Mouse (Mus musculus) MEL (cell line): ENCODE measurements at regions not wholly inside any gene's neighbourhood (a gene's known extent, or its start where the extent isn't known, plus 50 kb on each side); places are given as distances from the start of the nearest gene placed in this dataset.

Source experiments
- DNase-seq: peaks from one replicate; pipeline ENCODE4 v3.0.0; 2011; ENCODE audit warnings: low read depth, low spot score
- H3K27ac ChIP-seq: 2 replicates; pipeline ENCODE4 v1.5.1; 2012; ENCODE audit warnings: low read depth, mild to moderate bottlenecking, control low read depth, low read length, moderate library complexity; ENCODE audit not compliant: control insufficient read depth
- H3K27me3 ChIP-seq, 2 experiments: fragments of 150-350 bp in 1 of 2; sonication (generic) in 1 of 2; 2 replicates each; pipeline ENCODE4 v1.6.1; 2012; ENCODE audit warnings: low read length in 2 of 2, mild to moderate bottlenecking in 2 of 2, improper control_type of control experiment in 1 of 2, moderate library complexity in 1 of 2; ENCODE audit not compliant: insufficient read depth in 2 of 2, control insufficient read depth in 1 of 2
- H3K36me3 ChIP-seq, 2 experiments: 2 replicates each; pipeline ENCODE4 v1.6.1; 2012 to 2014; ENCODE audit warnings: low read length in 2 of 2, improper control_type of control experiment in 1 of 2, inconsistent platforms in 1 of 2, mild to moderate bottlenecking in 1 of 2; ENCODE audit not compliant: insufficient read depth in 2 of 2, control insufficient read depth in 1 of 2
- H3K4me1 ChIP-seq, 2 experiments: fragments of 150-350 bp in 1 of 2; sonication (generic) in 1 of 2; 2 replicates each; pipeline ENCODE4 v1.6.1; 2012; ENCODE audit warnings: low read length in 2 of 2, improper control_type of control experiment in 1 of 2, mild to moderate bottlenecking in 1 of 2; ENCODE audit not compliant: insufficient read depth in 2 of 2, control insufficient read depth in 1 of 2
- H3K4me3 ChIP-seq, 2 experiments: fragments of 150-350 bp in 1 of 2; sonication (generic) in 1 of 2; 2 replicates each; pipeline ENCODE4 v1.5.1; 2012; ENCODE audit warnings: low read depth in 2 of 2, low read length in 2 of 2, mild to moderate bottlenecking in 2 of 2, moderate library complexity in 2 of 2, control low read depth in 1 of 2, improper control_type of control experiment in 1 of 2; ENCODE audit not compliant: control insufficient read depth in 1 of 2, insufficient read depth in 1 of 2
- H3K79me2 ChIP-seq: 2 replicates; pipeline ENCODE4 v1.6.1; 2012; ENCODE audit warnings: mild to moderate bottlenecking, low read length, moderate library complexity; ENCODE audit not compliant: control insufficient read depth, poor library complexity, insufficient read depth
- H3K9ac ChIP-seq: 2 replicates; pipeline ENCODE4 v1.6.1; 2012; ENCODE audit warnings: low read depth, mild to moderate bottlenecking, control low read depth, low read length, moderate library complexity; ENCODE audit not compliant: control insufficient read depth, poor library complexity, severe bottlenecking
- H3K9me3 ChIP-seq: fragments of 150-350 bp; sonication (generic); replicated peaks from 2 replicates; pipeline ENCODE4 v1.6.1; 2012; ENCODE audit warnings: mild to moderate bottlenecking, low read length, improper control_type of control experiment, moderate library complexity; ENCODE audit not compliant: insufficient read depth
- CHD1 ChIP-seq: IDR thresholded peaks from 2 replicates; pipeline ENCODE4 v1.6.1; 2012; ENCODE audit warnings: low read depth, mild to moderate bottlenecking, inconsistent platforms, low read length, improper control_type of control experiment
- CTCF ChIP-seq, 3 experiments: IDR thresholded peaks in 2 of 3; conservative IDR thresholded peaks in 1 of 3; 2 replicates each; pipeline ENCODE4 v1.5.1; 2011 to 2012; ENCODE audit warnings: low read length in 3 of 3, low read depth in 2 of 3, mild to moderate bottlenecking in 2 of 3, improper control_type of control experiment in 1 of 3, inconsistent platforms in 1 of 3, mixed read lengths in 1 of 3, moderate library complexity in 1 of 3; ENCODE audit not compliant: control insufficient read depth in 1 of 3, insufficient read depth in 1 of 3, poor library complexity in 1 of 3, severe bottlenecking in 1 of 3
- E2F4 ChIP-seq: IDR thresholded peaks from 2 replicates; pipeline ENCODE4 v1.6.1; 2011; ENCODE audit warnings: low read depth, low read length, improper control_type of control experiment, borderline replicate concordance
- ELF1 ChIP-seq: IDR thresholded peaks from 2 replicates; pipeline ENCODE4 v1.6.1; 2014; ENCODE audit warnings: low read depth, mild to moderate bottlenecking, inconsistent platforms, low read length, improper control_type of control experiment, moderate library complexity
- EP300 ChIP-seq, 2 experiments: IDR thresholded peaks; 2 replicates each; pipeline ENCODE4 v1.6.1; 2011; ENCODE audit warnings: improper control_type of control experiment in 2 of 2, low read length in 2 of 2, low read depth in 1 of 2, mild to moderate bottlenecking in 1 of 2
- ETS1 ChIP-seq: IDR thresholded peaks from 2 replicates; pipeline ENCODE4 v1.6.1; 2012; ENCODE audit warnings: low read depth, mild to moderate bottlenecking, inconsistent platforms, low read length, improper control_type of control experiment, moderate library complexity
- GATA1 ChIP-seq: IDR thresholded peaks from 2 replicates; pipeline ENCODE4 v1.6.1; 2011; ENCODE audit warnings: low read depth, low read length, improper control_type of control experiment
- KAT2A ChIP-seq: conservative IDR thresholded peaks from 2 replicates; pipeline ENCODE4 v1.6.1; 2012; ENCODE audit warnings: low read depth, low read length, improper control_type of control experiment, inconsistent platforms
- MAFK ChIP-seq: IDR thresholded peaks from 2 replicates; pipeline ENCODE4 v1.6.1; 2011; ENCODE audit warnings: low read depth, mild to moderate bottlenecking, low read length, improper control_type of control experiment, borderline replicate concordance
- MAX ChIP-seq: IDR thresholded peaks from 2 replicates; pipeline ENCODE4 v1.6.1; 2011; ENCODE audit warnings: low read length, improper control_type of control experiment
- MAZ ChIP-seq: IDR thresholded peaks from 2 replicates; pipeline ENCODE4 v1.6.1; 2012; ENCODE audit warnings: low read depth, mild to moderate bottlenecking, inconsistent platforms, low read length, improper control_type of control experiment
- MXI1 ChIP-seq: IDR thresholded peaks from 2 replicates; pipeline ENCODE4 v1.6.1; 2011; ENCODE audit warnings: mild to moderate bottlenecking, low read depth, low read length, improper control_type of control experiment
- MYB ChIP-seq: IDR thresholded peaks from 2 replicates; pipeline ENCODE4 v1.6.1; 2011; ENCODE audit warnings: mild to moderate bottlenecking, low read depth, low read length, improper control_type of control experiment
- MYC ChIP-seq: IDR thresholded peaks from 2 replicates; pipeline ENCODE4 v1.6.1; 2011; ENCODE audit warnings: low read depth, mild to moderate bottlenecking, low read length, improper control_type of control experiment, moderate library complexity
- POLR2A ChIP-seq, 2 experiments: IDR thresholded peaks; 2 replicates each; pipeline ENCODE4 v1.6.1; 2011 to 2012; ENCODE audit warnings: low read length in 2 of 2, mild to moderate bottlenecking in 2 of 2, control low read depth in 1 of 2, improper control_type of control experiment in 1 of 2, low read depth in 1 of 2, moderate library complexity in 1 of 2; ENCODE audit not compliant: control insufficient read depth in 1 of 2, insufficient read depth in 1 of 2, poor library complexity in 1 of 2
- POLR2AphosphoS2 ChIP-seq: IDR thresholded peaks from 2 replicates; pipeline ENCODE4 v1.6.1; 2011; ENCODE audit warnings: low read length, improper control_type of control experiment
- POLR2AphosphoS5 ChIP-seq: IDR thresholded peaks from 2 replicates; pipeline ENCODE4 v1.6.1; 2012; ENCODE audit warnings: low read depth, borderline replicate concordance, mild to moderate bottlenecking, inconsistent platforms, low read length, moderate library complexity, mixed read lengths
- RCOR1 ChIP-seq: IDR thresholded peaks from 2 replicates; pipeline ENCODE4 v1.6.1; 2012; ENCODE audit warnings: low read depth, mild to moderate bottlenecking, inconsistent platforms, low read length, improper control_type of control experiment
- SMC3 ChIP-seq: IDR thresholded peaks from 2 replicates; pipeline ENCODE4 v1.6.1; 2011; ENCODE audit warnings: low read depth, low read length, improper control_type of control experiment
- TAL1 ChIP-seq: IDR thresholded peaks from 2 replicates; pipeline ENCODE4 v1.6.1; 2012; ENCODE audit warnings: mild to moderate bottlenecking, inconsistent platforms, low read length, moderate library complexity, mixed read lengths
- TBP ChIP-seq: IDR thresholded peaks from 2 replicates; pipeline ENCODE4 v1.8.0; 2011; ENCODE audit warnings: low read depth, low read length, improper control_type of control experiment
- TCF12 ChIP-seq: IDR thresholded peaks from 2 replicates; pipeline ENCODE4 v1.6.1; 2014; ENCODE audit warnings: low read depth, mild to moderate bottlenecking, inconsistent platforms, low read length, improper control_type of control experiment, moderate library complexity
- UBTF ChIP-seq: IDR thresholded peaks from 2 replicates; pipeline ENCODE4 v1.6.1; 2012; ENCODE audit warnings: low read depth, mild to moderate bottlenecking, inconsistent platforms, low read length, improper control_type of control experiment, moderate library complexity, borderline replicate concordance; ENCODE audit not compliant: insufficient read depth
- ZC3H11A ChIP-seq: IDR thresholded peaks from 2 replicates; pipeline ENCODE4 v1.6.1; 2012; ENCODE audit warnings: low read depth, mild to moderate bottlenecking, inconsistent platforms, low read length, improper control_type of control experiment
- ZKSCAN1 ChIP-seq: IDR thresholded peaks from 2 replicates; pipeline ENCODE4 v1.6.1; 2012; ENCODE audit warnings: low read depth, mild to moderate bottlenecking, inconsistent platforms, low read length, improper control_type of control experiment, moderate library complexity
- ZMIZ1 ChIP-seq: IDR thresholded peaks from 2 replicates; pipeline ENCODE4 v1.6.1; 2012; ENCODE audit warnings: low read depth, mild to moderate bottlenecking, inconsistent platforms, low read length, improper control_type of control experiment, moderate library complexity
- ZNF384 ChIP-seq: IDR thresholded peaks from 2 replicates; pipeline ENCODE4 v1.6.1; 2012; ENCODE audit warnings: low read depth, mild to moderate bottlenecking, inconsistent platforms, low read length, improper control_type of control experiment

- H3K4me3 ChIP-seq = no peak overlapping the region
- peaks cover 0 to 17% of the 10 kb centered on the region in 2 experiments; a peak in 2 of 4 replicates for H3K36me3 ChIP-seq
- H3K4me1 ChIP-seq = peaks cover 3 to 11% of the 10 kb centered on the region in 2 experiments
- H3K79me2 ChIP-seq = no peaks in the 10 kb centered on the region
- no peaks in the 10 kb centered on the region for H3K27me3 ChIP-seq
- H3K9me3 ChIP-seq = no peaks in the 10 kb centered on the region
- H3K27ac ChIP-seq = no peak overlapping the region
- H3K9ac ChIP-seq = no peak overlapping the region
- TF ChIP-seq ZMIZ1 (no peak), EP300 (IDR thresholded peaks at IDR 0.05; ENCODE audit: low read depth in 1 of 2, low read length in 2 of 2) (no peak), GATA1 (no peak), MAX (no peak), ZNF384 (no peak), E2F4 (no peak), TAL1 (no peak), ELF1 (no peak), SMC3 (no peak), ZC3H11A (no peak), MYC (no peak), CTCF (IDR thresholded peaks at IDR 0.05 in 2 of 3, conservative IDR thresholded peaks at IDR 0.05 in 1 of 3; ENCODE audit: control insufficient read depth in 1 of 3, insufficient read depth in 1 of 3, low read depth in 2 of 3, low read length in 3 of 3, poor library complexity in 1 of 3, severe bottlenecking in 1 of 3) (no peak), MAZ (no peak)
- TF ChIP-seq, all 39 proteins: peak for 0
- DNase-seq = no peak
Measured at GRCm38 (mm10) chr1:151125764-151126485, 56.4 kb upstream of the Gm47985 start.

DNA sequence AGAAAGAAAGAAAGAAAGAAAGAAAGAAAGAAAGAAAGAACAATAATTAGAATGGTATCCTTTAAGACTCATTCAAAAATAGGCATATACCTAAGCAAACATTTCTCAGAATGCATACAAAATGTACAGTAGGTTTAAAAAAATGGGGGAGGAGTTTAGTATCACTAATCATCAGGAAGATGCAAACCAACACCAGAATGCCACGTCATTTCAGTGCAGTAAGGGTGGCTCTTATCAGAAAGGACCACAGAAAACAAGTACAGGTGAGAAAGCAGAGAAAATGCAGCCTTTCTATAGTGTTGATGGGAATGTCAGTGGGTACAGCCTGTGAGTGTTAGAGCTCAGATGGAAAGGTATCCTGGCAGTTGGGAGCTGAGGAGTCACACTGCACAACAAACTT lies 55.6 kb upstream of the Gm47985 start:
- no peaks in the 10 kb centered on the region for H3K27me3 ChIP-seq
- no peak for DNase-seq
- no peaks in the 10 kb centered on the region for H3K9me3 ChIP-seq
- TF ChIP-seq POLR2AphosphoS2 (no peak), MYB (no peak), UBTF (no peak), EP300 (IDR thresholded peaks at IDR 0.05; ENCODE audit: low read depth in 1 of 2, low read length in 2 of 2) (no peak), TBP (no peak), ETS1 (no peak), MXI1 (no peak), MAZ (no peak), POLR2AphosphoS5 (no peak), RCOR1 (no peak), ZC3H11A (no peak), MAFK (no peak), ZKSCAN1 (no peak), POLR2A (IDR thresholded peaks at IDR 0.05; ENCODE audit: control insufficient read depth in 1 of 2, insufficient read depth in 1 of 2, low read depth in 1 of 2, low read length in 2 of 2, poor library complexity in 1 of 2) (no peak), CHD1 (no peak), TCF12 (no peak), KAT2A (no peak)
- H3K4me3 ChIP-seq = no peak overlapping the region
- H3K9ac ChIP-seq = no peak overlapping the region
- H3K79me2 ChIP-seq = no peaks in the 10 kb centered on the region
- H3K4me1 ChIP-seq = peaks cover 10 to 13% of the 10 kb centered on the region in 2 experiments
- no peak overlapping the region for H3K27ac ChIP-seq
- H3K36me3 ChIP-seq = peaks cover 0 to 23% of the 10 kb centered on the region in 2 experiments; a peak in 2 of 4 replicates
